Mouse (Mus musculus) common myeloid progenitor, adult 5-6 weeks (primary cell): ENCODE measurements around the gene Kdm5b. TPM values are rescaled to one million over a fixed set of nuclear protein-coding genes. Genes with fewer than 3 reads are reported as not detected.
"Not testable (repeated sequence)": the region's sequence is repeated elsewhere in the genome, so short reads cannot be mapped to it uniquely, and the experiment has no call there.

Experiments
- ATAC-seq: replicated peaks from 2 replicates; pipeline ENCODE4 v1.8.0; 2016; ENCODE audit warnings: low read depth, mild to moderate bottlenecking, moderate TSS enrichment, inconsistent platforms; ENCODE audit not compliant: poor library complexity, severe bottlenecking
- total RNA-seq: library from RNA; stranded (forward); fragments of 200-1000, 187-1606 nt; gene quantifications from 2 replicates; pipeline ENCODE4 v1.2.3, GENCODE M21; 2017

The Kdm5b gene
- total RNA-seq = 32.7 and 35.6 TPM in 2 replicates

DNA sequence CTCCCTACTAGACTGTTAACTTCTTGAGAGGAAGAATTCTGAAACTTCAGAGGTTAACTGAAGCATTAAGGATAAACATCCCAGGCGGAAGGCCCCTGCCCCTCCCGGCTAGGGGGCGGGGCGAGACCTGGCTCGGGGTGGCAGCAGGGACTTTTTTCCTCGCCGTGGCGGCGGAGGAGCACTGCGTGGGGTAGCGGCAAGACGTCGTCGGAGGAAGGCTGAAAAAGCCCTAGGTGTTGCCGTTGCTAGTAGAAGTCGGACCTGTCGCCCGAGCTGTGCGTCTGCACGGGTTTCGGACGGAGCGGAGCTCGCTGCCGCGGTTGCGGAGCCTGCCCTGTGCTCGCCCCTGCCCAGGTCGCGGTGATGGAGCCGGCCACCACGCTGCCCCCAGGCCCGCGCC, at the start of gene Kdm5b:
Gene Kdm5b, plus strand, starts transcription at position 196 of the 400 bp plus-strand sequence.
- ATAC-seq = peak; percentile 45

DNA sequence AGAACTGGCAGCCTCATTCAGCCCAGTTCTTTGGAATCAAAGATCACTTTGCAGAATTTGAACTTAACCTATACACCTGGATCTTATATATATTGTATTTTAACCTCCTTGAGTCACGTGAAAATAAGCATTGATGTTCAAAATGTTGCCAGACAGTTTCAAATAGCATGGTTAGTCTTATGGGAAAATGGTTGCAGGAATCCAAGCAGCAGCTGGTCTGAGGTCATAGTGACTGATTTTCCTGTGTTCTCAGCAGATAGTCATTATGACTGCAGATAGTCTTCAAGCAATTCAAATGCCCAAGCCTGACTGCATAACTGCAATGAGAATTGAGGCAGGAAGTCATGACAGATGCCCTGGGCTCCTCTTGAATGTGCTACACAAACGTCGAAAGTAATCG, 47.8 kb upstream of the Kdm5b start:
- ATAC-seq = no peak

DNA sequence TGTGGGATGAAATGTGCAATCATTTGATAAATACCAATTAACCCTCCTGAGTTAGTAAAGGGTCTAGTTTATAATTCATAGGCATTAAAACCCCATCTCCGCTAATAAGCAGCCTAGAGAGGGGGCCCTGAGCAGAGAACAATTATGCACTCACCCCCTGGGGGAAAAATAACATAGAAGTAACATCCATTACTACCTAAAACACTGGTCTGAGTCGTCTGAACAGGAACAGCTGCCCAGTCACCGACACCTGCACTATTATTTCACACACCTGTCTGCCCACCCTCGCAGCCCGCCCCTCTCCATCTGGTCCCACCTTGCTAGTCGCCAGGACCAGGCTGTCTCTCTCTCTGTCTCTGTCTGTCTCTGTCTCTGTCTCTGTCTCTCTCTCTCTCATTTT, 47.4 kb upstream of the Kdm5b start:
- no peak for ATAC-seq

DNA sequence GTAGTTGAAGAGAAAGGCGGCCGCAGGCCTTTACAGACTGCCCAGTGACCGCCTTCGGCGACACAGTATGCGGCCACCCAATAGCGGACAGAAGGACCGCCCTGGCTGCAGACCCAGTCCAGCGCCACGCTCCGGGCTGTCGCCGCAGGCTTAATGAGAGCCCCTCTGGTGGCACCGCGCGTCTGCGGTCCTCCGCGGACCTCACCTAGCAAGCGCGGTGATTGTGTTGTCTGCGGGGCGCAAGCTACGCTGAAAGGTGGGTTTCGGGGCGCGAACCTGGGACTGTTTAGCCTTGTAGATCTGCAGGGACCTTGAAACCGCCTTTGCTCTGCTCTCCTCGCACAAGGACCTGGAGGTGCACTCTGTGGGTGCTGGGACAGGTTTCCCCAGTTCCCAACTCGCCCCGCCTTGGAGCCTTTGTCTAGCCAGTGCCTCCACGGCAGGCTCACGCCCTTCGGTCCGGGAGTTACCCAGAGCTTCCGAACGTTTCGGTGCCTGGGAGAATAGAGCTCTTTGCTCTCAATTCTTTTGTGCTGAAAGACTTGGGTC, 46.6 kb upstream of the Kdm5b start:
- ATAC-seq = peak; percentile 66

DNA sequence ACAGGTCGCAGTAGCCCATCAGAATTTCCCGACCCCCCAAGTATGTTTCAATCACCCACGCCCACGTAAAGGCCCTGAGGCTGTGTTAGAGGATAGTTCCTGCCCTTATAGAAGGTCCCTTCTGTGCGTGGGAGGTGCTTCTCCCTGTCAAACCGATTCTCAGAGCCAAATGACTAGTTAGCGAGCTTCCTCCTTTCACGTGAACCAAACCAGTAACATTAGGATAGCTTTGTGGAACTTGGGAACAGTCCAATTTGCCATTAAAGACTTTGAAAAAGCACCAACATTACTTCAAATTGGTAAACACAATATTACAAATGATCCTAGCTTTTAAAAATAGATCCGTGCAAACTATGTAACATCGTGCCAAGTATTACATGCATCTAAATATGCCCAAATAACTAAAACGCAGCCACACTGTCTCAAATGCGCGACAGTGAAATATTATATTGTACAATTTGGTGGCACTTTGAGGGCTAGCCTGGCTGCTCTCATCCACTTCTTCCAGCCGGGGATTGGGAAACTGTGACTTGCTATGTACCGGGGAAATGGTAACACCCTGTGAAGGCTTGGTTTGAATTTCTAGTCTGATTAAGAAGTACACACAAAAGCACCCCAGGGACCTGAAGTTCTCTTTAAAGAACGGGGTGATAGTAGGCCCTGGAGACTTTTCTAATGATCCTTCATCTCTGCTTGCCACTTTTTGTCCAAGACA, 45.9 kb upstream of the Kdm5b start:
- no peak for ATAC-seq

DNA sequence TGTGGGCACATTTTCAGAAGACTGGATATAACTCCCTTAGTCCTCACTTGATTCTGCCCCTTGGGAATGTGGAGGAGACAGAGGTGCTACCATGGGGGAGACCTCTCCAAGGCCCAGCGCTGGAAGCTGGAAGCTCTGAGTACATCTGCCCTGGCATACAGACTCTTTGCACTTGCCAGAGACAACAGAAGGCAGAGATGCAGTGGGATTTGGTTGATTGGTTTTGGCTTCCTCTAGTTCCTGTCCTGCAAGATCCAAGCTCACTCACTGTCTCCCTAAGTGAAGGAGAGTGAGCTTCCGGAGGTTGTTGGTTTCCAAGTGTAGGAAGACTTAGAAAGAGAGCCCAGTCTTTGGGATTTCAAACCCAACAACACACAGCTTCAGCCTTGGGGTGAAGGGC, 44.1 kb upstream of the Kdm5b start:
- ATAC-seq = no peak

DNA sequence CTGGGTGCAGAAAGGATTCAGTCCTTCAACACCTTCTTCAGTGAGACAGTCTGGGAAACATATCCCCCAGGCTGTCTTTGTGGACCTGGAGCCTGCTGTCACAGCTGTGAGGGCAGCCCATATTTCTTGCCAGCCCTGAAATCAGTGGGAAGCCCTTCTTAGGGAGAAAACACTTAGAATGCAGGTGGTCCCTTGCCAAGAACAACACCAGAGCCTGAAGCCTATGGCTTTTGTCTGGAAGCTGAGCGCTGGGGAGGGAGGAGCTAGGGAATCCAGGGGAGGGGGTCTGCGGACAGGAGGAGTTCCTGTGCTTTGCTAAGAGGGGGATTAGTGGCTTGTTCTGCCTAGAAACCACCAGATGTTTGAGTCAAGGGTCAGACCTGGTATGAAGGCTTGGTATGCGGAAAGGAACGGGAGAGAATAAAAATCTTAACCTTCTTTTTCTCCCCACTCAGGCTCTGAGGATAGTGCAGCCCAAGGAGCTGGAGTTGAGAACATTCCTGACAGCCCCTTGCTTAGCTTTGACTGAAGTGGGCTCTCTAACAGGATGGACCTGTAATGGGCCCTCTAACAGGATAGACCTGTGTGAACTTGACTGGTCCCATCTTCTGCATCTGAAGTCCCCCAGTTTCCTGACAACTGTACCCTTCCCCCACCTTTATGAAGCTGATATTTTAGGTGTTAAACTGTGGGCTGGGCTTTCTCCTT, 43.3 kb upstream of the Kdm5b start:
- no peak for ATAC-seq

DNA sequence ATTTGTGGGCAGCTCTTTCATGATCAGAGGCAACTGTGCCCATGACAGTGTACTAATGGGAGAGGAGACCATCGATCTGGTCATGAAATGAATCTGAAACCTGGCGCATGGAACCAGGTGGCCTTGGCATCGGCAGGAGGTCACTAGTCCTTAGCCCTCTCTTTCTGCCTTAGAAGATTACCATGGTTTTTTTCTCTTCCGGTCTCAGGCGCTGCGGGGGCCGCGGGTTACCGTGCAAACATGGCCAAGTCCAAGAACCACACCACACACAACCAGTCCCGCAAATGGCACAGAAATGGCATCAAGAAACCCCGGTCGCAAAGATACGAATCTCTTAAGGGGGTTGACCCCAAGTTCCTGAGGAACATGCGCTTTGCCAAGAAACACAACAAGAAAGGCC, 42.1 kb upstream of the Kdm5b start:
- ATAC-seq = not testable (repeated sequence)

DNA sequence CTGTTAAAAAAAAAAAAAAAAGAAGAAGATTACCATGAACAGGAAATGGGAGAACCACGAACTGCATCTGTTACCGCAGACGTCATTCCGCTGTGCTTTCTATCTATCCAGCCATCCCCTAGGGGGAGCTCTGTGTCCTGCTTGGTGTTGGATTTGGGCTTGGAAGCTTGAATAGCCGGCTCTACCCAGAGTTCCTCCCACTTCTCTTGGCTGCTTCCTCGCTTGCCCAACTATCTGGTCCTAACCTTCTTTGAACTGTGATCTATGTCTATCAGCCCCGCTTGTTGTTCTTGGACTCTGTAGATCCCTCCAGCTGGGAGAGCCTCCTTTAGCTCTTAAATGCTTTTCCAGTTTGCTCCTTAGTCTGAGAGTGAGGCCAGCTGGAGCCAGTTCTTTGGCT, 41.3 kb upstream of the Kdm5b start:
- ATAC-seq = peak; percentile 93

DNA sequence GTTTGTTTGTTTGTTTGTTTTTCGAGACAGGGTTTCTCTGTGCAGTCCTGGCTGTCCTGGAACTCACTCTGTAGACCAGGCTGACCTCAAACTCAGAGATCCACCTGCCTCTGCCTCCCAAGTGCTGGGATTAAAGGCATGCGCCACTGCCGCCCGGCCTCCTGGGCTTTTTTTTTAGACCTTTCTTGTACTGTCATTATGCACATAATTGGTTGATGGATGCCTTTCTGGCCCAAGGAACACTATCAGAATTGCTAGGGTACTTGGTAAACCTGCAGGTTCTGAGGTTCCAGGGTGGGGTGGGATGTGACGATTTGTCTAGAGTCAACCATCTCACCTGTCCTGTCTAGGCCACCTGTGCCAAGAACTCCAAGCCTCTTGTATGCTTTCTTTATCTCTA, 40.8 kb upstream of the Kdm5b start:
- not testable (repeated sequence) for ATAC-seq

DNA sequence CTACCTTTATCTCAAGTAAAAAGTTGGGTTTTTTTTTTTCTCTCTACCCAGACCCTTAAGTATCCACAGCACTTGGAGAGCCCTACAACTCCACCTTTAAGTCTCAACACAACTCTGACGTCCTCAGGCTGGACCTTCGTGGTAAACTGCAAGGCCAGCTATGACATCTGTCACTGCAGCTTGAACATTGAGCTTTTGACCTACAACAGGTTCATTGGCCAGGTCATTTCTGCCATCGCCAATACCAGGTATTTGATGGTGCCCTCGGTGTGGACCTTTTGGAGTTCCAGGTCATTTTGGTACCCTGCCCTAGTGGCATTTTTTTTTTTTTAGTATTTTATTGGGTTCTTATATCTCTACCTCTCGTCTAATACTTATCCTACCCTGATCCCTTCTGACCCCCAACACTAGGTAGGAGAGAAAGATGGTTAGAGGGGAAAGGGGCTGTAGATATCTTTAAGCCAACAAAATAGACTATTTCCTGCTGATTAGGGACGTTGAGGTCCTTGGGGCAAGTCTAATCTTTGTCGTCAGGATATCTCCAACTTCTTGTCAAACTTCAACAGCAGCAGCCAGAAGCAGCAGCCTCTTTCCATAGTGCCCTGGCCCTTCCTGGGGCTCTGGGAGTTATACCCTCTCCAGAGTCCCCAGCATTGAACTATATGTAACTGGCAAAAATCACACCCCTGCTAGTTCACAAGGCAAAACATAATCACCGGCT, 39.8 kb upstream of the Kdm5b start:
- ATAC-seq = no peak

DNA sequence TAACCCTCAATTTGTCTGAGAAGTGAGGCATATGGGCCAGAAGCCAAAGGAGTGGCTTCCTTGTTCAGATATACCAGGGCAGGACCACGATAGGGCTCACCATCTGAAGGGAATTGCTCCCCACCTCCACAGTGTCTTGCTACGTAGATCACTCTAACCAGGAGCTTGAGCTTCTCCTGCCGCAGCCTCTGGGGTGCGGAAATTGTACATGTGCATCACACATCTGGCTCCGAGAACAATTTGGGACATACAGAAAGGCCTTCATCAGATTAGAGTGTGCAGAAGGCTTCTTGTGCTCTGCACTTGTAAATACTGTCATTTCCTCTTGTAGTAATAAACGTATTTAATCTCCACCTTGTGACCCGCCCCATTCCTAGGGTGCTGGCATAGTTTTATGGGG, 38.8 kb upstream of the Kdm5b start:
- 0 out of 2 replicates have a peak, but pooled peaks have one; percentile 9 for ATAC-seq

DNA sequence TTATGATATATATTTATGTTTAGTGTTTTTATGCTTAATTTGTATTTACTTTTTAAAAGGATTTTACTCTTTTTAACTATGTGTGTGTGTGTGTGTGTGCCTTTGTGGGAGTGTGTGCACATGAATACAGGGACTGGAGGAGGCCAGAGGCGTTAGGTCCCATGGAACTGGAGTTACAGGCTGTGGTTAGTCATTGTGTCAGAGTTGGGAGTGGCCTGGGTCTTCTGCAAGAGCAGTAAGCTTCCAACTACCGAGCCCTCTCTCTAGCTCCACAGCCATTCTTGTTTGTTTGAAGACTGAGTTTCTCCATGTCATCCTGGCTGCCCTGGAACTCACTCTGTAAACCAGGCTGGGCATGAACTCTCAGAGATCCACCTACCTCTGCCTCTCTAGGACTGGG, 37.6 kb upstream of the Kdm5b start:
- ATAC-seq = no peak

DNA sequence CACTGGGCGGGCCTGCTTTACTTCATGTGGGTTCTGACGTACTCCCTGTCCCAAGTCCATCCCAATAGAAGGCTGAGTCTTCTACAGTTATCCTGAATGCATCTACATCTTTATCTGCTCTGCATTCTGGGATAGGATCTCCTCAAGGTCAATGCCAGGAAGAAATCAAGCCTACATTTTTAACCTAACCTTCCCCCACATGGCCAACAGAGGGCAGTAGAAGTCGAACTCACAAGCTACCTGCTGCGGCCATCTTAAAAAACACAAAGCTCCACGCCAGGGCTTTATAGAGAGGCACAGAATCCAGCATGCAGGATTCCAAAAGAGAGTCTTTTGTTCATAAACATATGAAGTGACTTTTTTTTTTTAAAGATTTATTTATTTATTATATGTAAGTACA, 35.5 kb upstream of the Kdm5b start:
- peak; percentile 45; the same call in 1 of the 2 replicates for ATAC-seq

DNA sequence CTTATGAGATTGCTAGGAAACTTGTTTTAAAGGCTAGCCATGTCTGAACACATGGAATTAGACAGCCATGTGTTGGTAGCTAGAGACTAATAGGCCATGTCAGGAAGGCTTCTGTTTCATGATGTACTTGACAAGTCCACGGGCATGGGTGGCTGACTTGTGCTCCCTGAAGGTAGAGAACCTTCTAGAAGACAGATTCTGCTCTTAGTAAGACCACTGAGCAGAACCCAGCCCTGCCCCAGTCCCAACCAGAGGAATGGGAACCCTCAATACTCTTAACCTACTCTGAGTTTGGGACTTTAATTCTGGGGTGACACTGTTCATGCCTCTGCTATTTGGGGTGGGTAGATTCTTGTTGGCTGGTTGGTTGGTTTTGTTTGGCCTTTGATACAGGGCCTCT, 35.0 kb upstream of the Kdm5b start:
- no peak for ATAC-seq

DNA sequence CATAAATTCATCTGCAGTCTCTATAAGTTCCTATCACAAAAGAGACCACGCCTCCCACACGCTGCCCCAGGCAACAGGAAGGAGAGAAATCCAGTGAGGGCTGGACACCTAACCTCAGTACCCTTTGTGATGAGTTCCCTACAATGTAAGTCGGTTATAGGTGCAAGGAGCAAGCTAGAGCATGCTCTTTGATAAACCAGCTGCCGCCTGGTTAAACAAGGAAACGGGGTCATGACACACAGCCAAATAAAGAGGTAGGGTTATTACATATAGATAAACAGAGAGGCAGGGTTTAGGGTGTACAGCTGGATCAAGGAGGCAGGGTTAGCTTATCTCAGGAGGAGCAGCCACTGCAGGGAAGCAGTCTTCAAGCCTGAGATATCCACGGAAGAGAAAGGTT, 33.2 kb upstream of the Kdm5b start:
- ATAC-seq = peak; percentile 77

DNA sequence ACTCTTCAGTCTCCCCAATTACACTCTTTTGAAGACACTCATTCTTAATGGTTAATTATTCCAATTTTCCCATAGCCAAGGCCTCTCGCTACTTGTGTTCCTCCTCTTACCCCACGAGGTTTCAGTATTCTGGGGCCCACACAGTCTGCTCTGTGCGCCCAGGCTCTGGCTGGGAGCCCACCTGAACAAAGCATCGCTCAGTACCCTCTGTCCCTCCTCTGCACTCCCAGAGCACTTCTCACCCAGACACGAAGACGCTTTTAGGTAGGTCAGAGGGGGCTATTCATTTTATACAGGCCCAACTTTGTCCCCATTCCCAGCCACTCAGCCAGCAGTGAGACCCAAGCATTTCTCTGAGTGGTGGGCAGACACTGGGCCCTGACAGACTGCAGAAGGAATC, 29.4 kb upstream of the Kdm5b start:
- no peak for ATAC-seq

DNA sequence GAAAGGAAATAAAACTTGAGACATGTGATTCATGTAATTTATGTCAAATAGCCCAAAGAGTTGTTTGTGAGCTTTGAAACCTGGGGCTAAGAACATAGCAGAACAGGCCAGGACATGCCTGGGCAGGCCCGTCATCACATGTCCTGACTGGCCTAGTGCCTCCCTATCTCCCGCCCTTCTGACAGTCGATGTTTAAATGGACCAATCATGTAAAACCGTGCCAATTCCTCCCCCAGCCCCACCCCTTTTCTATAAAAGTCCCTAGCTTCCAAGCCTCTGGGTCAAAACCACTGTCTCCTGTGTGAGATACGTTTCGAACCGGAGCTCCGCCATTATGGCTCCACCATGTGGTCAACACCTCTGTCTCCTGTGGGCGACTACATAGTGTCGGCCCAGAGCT, 26.3 kb upstream of the Kdm5b start:
- not testable (repeated sequence) for ATAC-seq

DNA sequence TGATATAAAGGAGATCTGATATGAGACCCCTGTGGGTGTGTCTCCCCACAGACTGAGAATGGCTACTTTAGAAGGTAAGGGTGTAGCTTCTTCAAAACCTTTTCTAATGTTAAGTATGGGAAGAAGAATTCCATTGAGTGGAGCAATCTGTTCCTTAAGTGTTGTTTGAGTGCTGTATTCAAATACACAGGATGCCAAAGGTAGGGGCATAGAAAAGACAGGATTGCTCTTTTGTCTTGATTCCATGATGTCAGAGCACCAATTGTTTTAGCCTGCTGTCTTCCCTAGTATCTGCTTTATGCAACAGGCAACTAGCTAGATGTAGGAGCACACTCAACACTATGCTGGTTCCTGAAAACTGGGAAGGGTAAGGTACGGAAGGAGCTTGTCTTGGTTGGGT, 24.9 kb upstream of the Kdm5b start:
- no peak for ATAC-seq

DNA sequence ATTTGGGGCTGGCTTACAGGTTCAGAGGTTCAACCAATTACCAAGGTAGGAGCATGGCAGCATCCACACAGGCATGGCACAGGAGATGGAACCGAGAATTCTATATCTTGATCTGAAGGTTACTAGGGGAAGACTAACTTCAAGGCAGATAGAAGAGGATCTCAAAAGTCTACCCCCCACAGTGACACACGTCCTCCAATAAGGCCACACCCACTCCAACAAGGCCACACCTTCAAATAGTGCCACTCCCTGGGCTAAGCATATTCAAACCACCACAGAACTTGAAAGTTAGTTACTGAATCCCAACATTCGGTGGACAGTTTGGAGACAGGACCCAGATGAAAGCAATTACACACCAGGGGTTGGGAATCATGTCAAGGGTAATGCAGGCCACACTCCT, 24.5 kb upstream of the Kdm5b start:
- no peak for ATAC-seq

DNA sequence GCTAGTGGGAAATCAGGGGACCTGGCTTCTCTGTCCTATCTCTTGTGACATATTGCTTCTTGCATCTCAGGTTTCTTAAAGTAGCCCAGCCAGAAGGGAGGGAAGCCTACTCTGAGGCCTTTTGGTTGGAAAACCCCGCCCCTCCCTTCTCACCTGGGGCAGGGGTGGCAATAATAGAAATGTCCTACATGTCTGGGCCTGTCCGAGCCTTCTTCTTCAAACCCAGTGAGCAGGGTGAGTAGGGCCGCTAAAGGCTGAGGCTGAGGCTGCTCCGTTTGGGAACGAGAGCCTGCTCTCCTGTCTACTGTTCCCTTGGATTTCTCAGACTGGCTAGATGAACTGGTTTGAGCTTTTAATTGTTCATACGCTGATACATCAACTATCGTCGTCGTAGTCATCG, 19.4 kb upstream of the Kdm5b start:
- no peak for ATAC-seq
